Mouse (Mus musculus) right cerebral cortex, postnatal 25 days (tissue): ENCODE data around the gene Arfip1.

Experiments used
- DNase-seq: peaks from one replicate; pipeline ENCODE4 v3.0.0; 2022

Arfip1 gene

GRCm38 (mm10) chr3:84484333-84484732 is 98.1 kb downstream of the Arfip1 start:
- DNase-seq: no peak

- no peak for DNase-seq
These were observed 100.3 kb downstream of the Arfip1 start for GRCm38 (mm10) chr3:84482121-84482520.

DNA sequence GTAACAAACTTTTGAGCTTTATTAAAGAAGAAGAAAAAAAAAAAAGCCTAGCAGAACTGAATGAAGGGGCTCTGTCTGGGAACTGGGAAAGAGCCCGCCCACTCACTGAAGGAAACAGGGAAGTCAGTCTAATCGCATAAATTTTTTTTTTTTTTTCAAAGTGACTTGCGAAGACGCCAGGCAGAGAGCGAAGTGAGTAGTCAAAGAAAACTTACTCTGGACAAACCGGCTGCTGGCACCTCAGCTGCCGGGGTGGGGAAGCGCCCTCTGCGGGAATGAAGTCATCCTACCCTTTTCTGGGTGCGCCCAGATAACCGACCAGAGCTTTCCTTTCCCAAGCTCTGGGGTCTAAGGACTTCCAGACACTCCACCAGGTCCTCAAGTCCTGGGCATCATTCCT is 101.3 kb downstream of the Arfip1 start:
- DNase-seq: peak; percentile 21

GRCm38 (mm10) chr3:84480006-84480897 is 102.2 kb downstream of the Arfip1 start, which contains the start of gene Fhdc1:
Gene Fhdc1, minus strand, starts transcription at chr3:84480429.
- DNase-seq: peak; percentile 54

DNA sequence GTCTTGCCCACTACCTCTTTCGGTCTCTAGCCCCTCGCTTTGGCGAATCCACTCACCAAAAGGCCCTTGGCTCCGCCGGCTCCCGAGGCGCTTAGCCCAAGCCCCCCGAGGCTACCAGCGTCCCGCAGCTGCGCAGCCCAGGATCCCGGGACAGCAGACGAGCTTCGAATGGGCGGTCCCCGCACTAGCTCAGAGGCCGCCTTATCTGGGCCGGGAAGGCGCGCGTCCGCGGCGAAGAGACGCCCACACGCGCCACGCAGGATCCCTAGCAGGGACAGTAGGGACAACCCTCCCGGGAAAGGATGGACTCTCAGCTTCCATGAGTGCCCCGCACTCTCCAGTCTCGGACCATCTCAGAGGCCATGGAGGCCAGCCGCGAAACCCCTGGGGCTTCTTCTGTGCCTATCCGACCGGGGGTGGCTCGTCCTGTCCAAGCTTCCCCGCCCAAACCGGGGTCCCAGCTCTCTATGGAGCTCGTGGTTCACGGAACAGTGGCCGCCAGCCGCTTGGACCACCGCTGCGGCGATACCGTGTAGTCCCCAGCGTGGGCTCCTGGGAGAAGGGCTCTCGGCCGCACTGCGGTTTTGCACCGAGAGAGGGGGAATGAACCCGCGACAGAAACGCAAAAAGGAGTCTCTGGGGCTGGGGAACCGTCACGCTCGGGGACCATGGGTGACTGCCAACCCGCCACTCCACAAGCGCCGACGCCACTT is 103.0 kb downstream of the Arfip1 start:
- DNase-seq: peak; percentile 56

DNA sequence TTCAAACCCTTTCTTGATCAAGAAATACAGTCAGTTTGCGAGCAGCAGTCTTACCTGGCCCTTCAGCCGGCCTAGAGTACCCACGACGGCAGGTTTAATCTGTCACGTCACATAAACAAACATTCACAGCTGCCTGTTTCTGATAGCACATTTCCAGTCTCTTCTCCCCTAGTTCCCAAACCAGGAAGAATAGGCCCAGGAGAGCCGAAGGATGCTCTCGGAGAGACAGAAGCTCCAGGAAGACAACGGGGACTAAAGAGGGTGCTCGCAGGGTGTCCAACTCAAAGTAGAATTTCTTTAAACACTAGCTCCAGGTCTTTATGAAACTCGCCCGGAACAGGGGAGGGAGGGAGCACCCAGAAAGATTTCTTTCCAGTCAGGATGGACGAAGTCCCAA is 103.5 kb downstream of the Arfip1 start:
- no peak for DNase-seq

DNA sequence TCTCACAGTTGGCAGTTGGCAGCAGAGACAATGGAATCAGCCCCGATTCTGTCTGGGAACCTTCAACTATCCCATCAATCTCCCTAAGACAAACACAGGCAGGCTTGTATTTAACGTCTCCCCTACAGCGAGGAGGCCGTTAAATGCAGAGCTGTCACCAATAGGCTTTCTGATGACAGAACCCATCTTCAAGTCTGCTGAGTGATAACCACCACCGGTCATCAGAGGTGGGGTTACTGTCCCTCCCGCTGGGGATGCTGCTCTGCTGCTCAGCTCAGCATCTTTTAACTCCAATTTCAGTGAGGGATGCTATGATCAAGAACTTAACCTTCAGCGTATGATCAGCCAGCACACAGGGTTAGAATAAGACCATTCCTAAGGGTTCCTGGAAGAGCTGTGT is 104.2 kb downstream of the Arfip1 start:
- no peak for DNase-seq

DNA sequence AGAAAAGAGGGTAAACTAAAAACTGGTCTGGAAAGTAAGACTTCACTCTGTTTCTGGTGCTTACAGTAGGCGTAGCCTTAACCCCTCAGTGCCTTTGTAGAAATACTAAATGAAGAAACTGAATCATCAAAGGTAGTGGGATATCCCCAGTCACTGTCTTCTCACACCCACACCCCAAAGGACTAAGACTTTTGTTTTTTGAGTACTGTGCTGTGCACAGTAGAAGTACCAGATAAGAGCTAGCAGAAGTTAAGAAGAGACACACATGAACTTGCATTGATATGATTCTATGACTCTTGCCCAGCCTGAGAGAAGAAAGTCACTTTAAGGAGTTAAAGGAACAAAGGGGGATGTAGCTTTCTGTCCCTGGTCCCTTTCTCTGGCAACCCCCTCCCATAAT is 104.9 kb downstream of the Arfip1 start:
- no peak for DNase-seq

GRCm38 (mm10) chr3:84474981-84475775 is 107.2 kb downstream of the Arfip1 start:
- DNase-seq: no peak

DNA sequence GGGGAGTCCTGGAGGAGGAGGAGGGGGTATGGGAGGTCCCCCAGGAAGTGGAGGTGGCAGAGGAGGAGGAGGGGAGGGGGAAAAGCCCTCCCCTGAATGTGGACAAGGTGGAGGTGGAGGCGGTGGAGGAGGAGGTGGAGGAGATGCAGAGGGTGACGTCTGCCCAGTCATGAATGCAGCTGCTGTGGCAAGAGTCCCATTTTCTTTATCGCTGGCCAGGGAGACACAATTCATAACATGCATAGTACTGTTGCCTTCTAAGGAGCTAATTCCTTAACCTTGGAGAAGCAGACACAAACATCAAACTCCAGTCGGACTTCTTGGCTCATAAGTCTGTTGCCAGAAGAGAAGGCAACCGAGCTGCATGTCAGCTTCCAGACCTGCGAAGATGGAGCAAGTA is 108.0 kb downstream of the Arfip1 start:
- no peak for DNase-seq

- DNase-seq: no peak
These were observed 109.5 kb downstream of the Arfip1 start for GRCm38 (mm10) chr3:84472955-84473354.

DNA sequence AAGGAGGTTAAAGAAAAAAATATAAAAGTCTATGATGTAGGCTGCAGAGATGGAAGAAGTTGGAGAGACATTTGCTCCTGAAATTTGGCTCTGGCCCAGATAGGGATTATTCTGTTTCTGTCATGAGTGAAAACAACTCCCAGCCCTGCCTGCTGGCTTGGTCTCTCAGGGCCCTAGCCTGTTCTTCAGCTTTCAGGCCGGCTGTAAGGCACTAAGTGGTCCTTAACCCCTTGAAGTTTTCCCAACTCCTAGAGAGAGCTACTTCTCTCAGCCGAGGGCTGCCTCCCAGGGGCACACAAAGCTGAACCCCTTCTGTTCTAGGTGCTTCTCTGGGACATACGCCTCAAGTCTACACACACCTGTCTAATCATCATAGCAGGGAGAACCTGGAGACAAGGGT is 109.9 kb downstream of the Arfip1 start:
- DNase-seq: no peak

- no peak for DNase-seq
These were observed 111.3 kb downstream of the Arfip1 start for GRCm38 (mm10) chr3:84471146-84471545.

GRCm38 (mm10) chr3:84468111-84468453 is 114.3 kb downstream of the Arfip1 start:
- no peak for DNase-seq

DNA sequence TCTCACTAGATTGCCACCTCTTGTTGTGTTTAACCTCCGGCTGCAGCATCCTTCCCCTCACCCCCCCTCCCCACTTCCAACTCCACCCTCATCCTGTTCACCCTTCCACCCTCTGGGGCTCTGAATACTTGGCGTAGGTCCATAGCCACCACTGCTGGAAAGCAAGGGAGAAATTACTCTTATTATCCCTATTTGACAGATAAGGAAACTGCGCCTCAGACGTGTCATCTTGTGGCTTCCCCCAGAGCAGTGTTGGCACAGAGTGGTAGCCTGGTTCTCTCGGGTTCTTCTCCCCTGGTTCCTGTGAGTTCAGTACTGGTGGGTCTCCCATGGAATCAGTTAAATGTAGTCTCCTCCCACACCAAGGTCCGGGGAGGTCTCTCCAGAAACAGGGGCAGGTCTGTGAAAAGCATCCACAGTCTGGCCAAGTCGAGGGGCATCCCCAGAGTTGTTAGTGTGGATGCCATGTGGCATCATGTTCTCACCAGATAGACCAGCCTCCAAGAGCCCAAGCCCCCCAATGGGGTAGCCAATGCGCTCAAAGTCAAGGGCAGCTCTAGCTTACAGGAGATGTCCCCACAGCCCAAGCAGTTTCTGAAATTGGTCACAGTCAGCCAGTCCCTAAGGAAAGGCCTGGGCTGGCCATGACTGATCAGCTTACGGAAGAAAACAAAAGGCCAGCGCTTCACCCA is 114.9 kb downstream of the Arfip1 start:
- no peak for DNase-seq

DNA sequence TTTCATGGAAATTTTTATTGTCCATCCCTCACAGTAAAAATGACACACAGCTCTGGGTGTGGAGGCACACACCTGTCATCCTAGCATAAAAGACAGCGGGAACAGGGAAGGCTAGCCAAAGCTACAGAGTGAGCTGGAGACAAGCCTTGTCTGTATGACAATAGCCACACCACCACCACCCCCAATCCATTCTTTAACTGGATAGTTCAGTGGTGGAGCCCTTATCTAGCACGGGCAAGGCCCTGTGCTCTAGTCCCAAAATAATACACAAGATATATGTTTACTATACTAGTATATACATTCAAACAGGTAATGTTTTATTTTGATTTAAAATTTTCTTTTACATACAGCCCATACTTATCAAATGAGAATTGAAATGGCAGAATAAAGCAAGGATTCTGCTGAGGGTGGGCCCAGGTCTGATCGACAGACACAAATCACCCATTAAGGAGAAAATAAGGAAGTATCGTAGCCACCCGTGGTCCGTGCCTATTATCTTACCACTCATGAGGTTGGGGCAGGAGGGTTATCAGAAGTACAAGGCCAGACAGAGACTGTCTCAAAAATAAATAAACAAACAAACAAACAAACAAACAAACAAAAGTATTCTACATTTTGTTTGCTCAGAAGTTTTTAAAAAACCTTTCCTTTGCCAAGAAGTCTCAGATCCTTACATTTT is 116.5 kb downstream of the Arfip1 start:
- no peak for DNase-seq

GRCm38 (mm10) chr3:84461687-84462086 is 120.7 kb downstream of the Arfip1 start:
- no peak for DNase-seq

- DNase-seq: no peak
These were observed 121.5 kb downstream of the Arfip1 start for GRCm38 (mm10) chr3:84460952-84461351.

DNA sequence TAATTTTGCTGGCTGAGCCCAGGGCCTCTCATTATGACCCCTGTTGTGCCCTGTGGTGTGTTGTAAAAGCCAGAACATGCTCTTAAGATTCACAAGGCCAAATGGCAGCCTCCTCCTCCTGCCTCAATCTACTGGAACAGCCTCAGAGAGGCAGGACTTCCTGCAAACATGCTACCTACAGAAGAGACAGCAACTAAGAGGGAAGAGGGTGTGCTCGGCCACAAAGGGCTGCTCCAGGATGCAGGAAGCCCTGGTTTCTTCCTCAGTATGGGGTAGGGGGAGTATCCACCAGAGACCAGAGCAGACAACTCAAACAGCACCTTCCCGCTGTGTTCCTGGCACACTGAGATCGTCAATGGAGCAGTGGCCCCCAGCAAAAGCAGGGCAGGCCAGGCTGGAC is 121.9 kb downstream of the Arfip1 start:
- DNase-seq: no peak

DNA sequence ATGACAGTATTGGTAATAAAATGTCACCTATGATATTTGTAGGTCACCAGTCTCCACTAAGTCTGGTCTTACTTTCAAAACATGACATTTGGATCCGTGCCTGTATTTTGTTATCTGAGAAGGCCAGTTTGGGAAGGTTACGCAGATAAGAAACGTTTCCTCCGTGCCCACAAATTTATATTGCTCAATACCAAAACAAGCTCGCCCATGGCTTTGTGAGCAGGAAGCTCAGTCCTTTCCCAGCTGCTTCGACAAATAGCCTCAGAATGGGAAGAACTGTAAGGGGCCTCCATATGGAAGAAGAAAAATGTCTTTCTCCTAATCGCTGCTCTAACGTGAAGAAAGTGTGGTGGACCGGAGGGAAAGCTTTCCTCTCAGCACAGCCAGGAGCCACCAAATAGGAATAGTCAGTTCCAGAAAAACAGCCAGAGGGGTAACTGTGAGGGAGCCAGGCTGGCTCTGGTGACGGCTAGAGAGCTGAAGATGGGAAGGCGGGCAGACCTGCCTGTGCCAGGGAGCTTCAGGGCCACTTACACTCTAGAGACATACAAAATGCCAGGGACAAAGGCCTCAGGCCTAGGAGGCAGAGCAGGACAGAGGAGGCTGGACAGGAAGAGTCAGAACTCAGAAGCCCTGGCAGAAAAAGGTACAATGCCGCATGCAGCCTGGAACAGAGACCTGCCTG is 126.5 kb downstream of the Arfip1 start:
- no peak for DNase-seq

DNA sequence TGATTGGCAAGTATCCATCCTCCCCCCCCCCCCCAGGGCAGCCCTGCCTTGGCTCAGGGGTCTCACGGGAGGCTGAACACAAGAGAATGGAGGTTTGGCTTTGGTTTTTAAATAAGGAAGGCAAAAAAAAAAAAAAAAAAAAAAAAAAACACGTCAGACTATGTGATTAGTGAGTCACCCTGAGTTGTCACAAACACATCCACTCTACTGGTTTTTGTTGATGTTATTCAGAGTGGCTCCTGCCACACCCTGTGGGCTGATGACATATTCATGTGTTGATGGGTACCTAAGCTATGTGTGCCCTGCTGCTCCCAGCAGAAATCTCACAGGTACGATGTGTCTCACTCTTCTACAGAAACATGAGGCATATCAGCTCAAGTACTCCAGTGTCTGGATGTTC is 131.8 kb downstream of the Arfip1 start:
- no peak for DNase-seq

GRCm38 (mm10) chr3:84449015-84449414 is 133.4 kb downstream of the Arfip1 start:
- no peak for DNase-seq
